Mouse (Mus musculus): ENCODE measurements at regions not wholly inside any gene's neighbourhood (a gene's known extent, or its start where the extent isn't known, plus 50 kb on each side); places are given as distances from the start of the nearest gene placed in this dataset.

DNA sequence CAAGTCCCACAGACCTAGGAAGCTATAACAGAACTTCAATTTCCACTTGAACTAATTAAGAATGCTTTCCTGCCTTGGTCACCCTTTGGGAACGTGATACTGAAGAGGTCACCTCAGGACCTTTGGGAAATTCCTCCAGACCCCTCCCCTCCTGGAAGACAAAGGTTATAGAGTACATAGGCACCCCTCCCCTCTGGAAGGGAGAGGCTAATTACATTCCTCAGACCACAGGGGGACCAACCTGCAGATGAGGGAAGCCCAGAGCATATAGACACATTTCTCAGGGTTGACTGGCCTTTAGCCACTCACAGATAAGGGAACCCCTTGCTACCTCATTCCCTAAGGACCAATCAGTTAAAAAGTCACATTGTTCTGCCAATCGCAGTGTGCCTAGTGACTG lies 301.5 kb downstream of the Atp23 start:
- dilution Hi-C loops (cut with MboI; ENCODE audit: extremely low pct_ligation_motif_present, extremely low pct_unique_long_range_greater_than_20kb, low sequenced_read_pairs) = no loop called here
- no peak overlapping the region for H3K4me2 ChIP-seq (ENCODE audit: insufficient read depth, low read depth, poor library complexity, severe bottlenecking)

DNA sequence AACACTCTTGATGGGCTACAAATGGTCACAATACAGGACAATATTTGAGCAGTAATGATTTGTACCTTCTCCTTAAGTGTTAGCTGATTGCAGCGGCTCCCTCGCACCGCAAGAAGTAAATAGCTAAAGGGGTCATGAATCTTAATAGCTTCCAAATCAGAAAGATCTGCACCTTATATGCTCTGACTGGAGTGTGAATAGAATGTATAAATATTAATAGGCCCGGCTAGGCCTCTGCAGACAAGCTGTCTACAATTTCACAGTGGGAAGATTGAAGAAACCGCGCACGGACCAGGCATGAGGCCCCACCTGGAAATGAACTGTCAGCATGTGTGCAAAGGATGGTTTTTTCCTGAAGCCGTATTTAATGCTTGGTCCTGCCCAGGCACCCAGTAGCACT lies 333.0 kb downstream of the Atp23 start:
- in situ Hi-C loops (cut with MboI; ENCODE audit: low pct_ligation_motif_present, low pct_unique_long_range_greater_than_20kb, low sequenced_read_pairs) = no loop called here
- TF ChIP-seq ETS1 (conservative IDR thresholded peaks at IDR 0.05; ENCODE audit: low read depth, low read length) (no peak), MAZ (IDR thresholded peaks at IDR 0.05; ENCODE audit: low read depth, low read length) (no peak), ZKSCAN1 (IDR thresholded peaks at IDR 0.05; ENCODE audit: borderline replicate concordance, low read depth, low read length) (no peak), SIN3A (IDR thresholded peaks at IDR 0.05; ENCODE audit: low read length) (no peak), ELF1 (IDR thresholded peaks at IDR 0.05; ENCODE audit: low read depth, low read length) (no peak), RAD21 (IDR thresholded peaks at IDR 0.05; ENCODE audit: low read depth, low read length) (no peak), ZC3H11A (IDR thresholded peaks at IDR 0.05; ENCODE audit: low read depth, low read length) (no peak), MAX (IDR thresholded peaks at IDR 0.05; ENCODE audit: low read length) (no peak), NELFE (IDR thresholded peaks at IDR 0.05; ENCODE audit: low read depth, low read length) (no peak), MEF2A (IDR thresholded peaks at IDR 0.05; ENCODE audit: borderline replicate concordance, low read depth, low read length) (no peak), ZNF384 (IDR thresholded peaks at IDR 0.05; ENCODE audit: low read depth, low read length) (no peak), IRF4 (IDR thresholded peaks at IDR 0.05; ENCODE audit: low read depth, low read length) (no peak)
- peaks cover 51% of the 10 kb centered on the region for H3K9me3 ChIP-seq (replicated peaks; ENCODE audit: low read length)
- H3K36me3 ChIP-seq (replicated peaks in 1 of 2; ENCODE audit: control insufficient read depth in 1 of 2, insufficient read depth in 1 of 2, low read length in 1 of 2) = no peaks in the 10 kb centered on the region
- H3K4me1 ChIP-seq (ENCODE audit: control insufficient read depth in 1 of 2, insufficient read depth in 2 of 2) = no peaks in the 10 kb centered on the region
- no peak for DNase-seq (ENCODE audit: extremely low read depth)
- no peak overlapping the region for H3K9ac ChIP-seq (ENCODE audit: insufficient read depth, low read depth)
- no peaks in the 10 kb centered on the region for H3K79me2 ChIP-seq (replicated peaks; ENCODE audit: control insufficient read depth, extremely low read depth, insufficient read depth, poor library complexity, severe bottlenecking)
- dilution Hi-C loops (cut with MboI; ENCODE audit: extremely low pct_ligation_motif_present, extremely low pct_unique_long_range_greater_than_20kb, low sequenced_read_pairs) = no loop called here
- no peak overlapping the region for H3K27ac ChIP-seq (ENCODE audit: insufficient read depth, low read depth)
- H3K4me2 ChIP-seq (ENCODE audit: insufficient read depth, low read depth, poor library complexity, severe bottlenecking) = no peak overlapping the region
- no peaks in the 10 kb centered on the region for H3K27me3 ChIP-seq (replicated peaks)
- no peak overlapping the region for H3K4me3 ChIP-seq (replicated peaks in 1 of 3; ENCODE audit: low read depth in 2 of 3, low read length in 2 of 3, poor library complexity in 1 of 3)

More for the DNA sequence above, 301.5 kb downstream of the Atp23 start:
- in situ Hi-C loops (cut with MboI; ENCODE audit: low pct_ligation_motif_present, low pct_unique_long_range_greater_than_20kb, low sequenced_read_pairs) = no loop called here
- H3K4me3 ChIP-seq (replicated peaks in 1 of 3; ENCODE audit: low read depth in 2 of 3, low read length in 2 of 3, poor library complexity in 1 of 3) = no peak overlapping the region
- H3K9ac ChIP-seq (ENCODE audit: insufficient read depth, low read depth) = no peak overlapping the region
- no peak overlapping the region for H3K27ac ChIP-seq (ENCODE audit: insufficient read depth, low read depth)
- no peaks in the 10 kb centered on the region for H3K79me2 ChIP-seq (replicated peaks; ENCODE audit: control insufficient read depth, extremely low read depth, insufficient read depth, poor library complexity, severe bottlenecking)
- peaks cover 64% of the 10 kb centered on the region for H3K9me3 ChIP-seq (replicated peaks; ENCODE audit: low read length)
- no peaks in the 10 kb centered on the region for H3K27me3 ChIP-seq (replicated peaks)
- no peaks in the 10 kb centered on the region for H3K4me1 ChIP-seq (ENCODE audit: control insufficient read depth in 1 of 2, insufficient read depth in 2 of 2)
- no peak for DNase-seq (ENCODE audit: extremely low read depth)
- no peaks in the 10 kb centered on the region for H3K36me3 ChIP-seq (replicated peaks in 1 of 2; ENCODE audit: control insufficient read depth in 1 of 2, insufficient read depth in 1 of 2, low read length in 1 of 2)
- no peak for TF ChIP-seq CHD2 (IDR thresholded peaks at IDR 0.05; ENCODE audit: low read length)
- no peak for TF ChIP-seq SMC3 (IDR thresholded peaks at IDR 0.05; ENCODE audit: low read depth, low read length)
- TF ChIP-seq UBTF (IDR thresholded peaks at IDR 0.05; ENCODE audit: low read depth, low read length) = no peak
- no peak for TF ChIP-seq RCOR1 (conservative IDR thresholded peaks at IDR 0.05; ENCODE audit: low read depth, low read length)
- no peak for TF ChIP-seq NELFE (IDR thresholded peaks at IDR 0.05; ENCODE audit: low read depth, low read length)
- TF ChIP-seq GABPA (IDR thresholded peaks at IDR 0.05; ENCODE audit: insufficient replicate concordance, low read depth, low read length) = no peak
- TF ChIP-seq MAFK (IDR thresholded peaks at IDR 0.05; ENCODE audit: insufficient replicate concordance, low read length) = no peak
- no peak for TF ChIP-seq ZC3H11A (IDR thresholded peaks at IDR 0.05; ENCODE audit: low read depth, low read length)
- no peak for TF ChIP-seq MAX (IDR thresholded peaks at IDR 0.05; ENCODE audit: low read length)
- no peak for TF ChIP-seq TCF12 (IDR thresholded peaks at IDR 0.05; ENCODE audit: low read depth, low read length)
- TF ChIP-seq KAT2A (IDR thresholded peaks at IDR 0.05; ENCODE audit: insufficient replicate concordance, low read length) = no peak
- no peak for TF ChIP-seq E2F4 (IDR thresholded peaks at IDR 0.05; ENCODE audit: insufficient replicate concordance, low read depth, low read length)
- no peak for TF ChIP-seq USF2 (conservative IDR thresholded peaks at IDR 0.05; ENCODE audit: low read depth, low read length)
- no peak for TF ChIP-seq PAX5 (IDR thresholded peaks at IDR 0.05; ENCODE audit: low read length)
- no peak for TF ChIP-seq NRF1 (IDR thresholded peaks at IDR 0.05; ENCODE audit: low read depth, low read length)
- no peak for TF ChIP-seq SIN3A (IDR thresholded peaks at IDR 0.05; ENCODE audit: low read length)
- no peak for TF ChIP-seq ZNF384 (IDR thresholded peaks at IDR 0.05; ENCODE audit: low read depth, low read length)
- no peak for TF ChIP-seq RAD21 (IDR thresholded peaks at IDR 0.05; ENCODE audit: low read depth, low read length)
